Comparison of ENCODE assay signal across 12 mouse cellular contexts in genomic region chr1:91023960-91024359, GRCm38 (mm10). TPM values are rescaled to one million over a fixed set of nuclear protein-coding genes. Genes with fewer than 3 reads are reported as not detected.
DNase-seq lines count a peak whose midpoint lies in the region; ATAC-seq and TF ChIP-seq lines count a peak whose summit lies in the region.
"Had no signal": no experiment of that assay in that cellular context is flagged by ENCODE, and none has a peak within 500 bp of the region (broad histone marks: within the 10 kb centered on the region; RNA-seq: fewer than 3 reads in every experiment).

No protein-coding gene starts in this region.

- peak overlapping the region; percentile 92 for H3K27ac ChIP-seq in heart, postnatal 0 days (ENCODE audit: low read depth)
- no peak overlapping the region for H3K27ac ChIP-seq in midbrain, embryonic 10.5 days (replicated peaks)

- peaks cover 15% of the 10 kb centered on the region; the same call in 1 of the 2 replicates for H3K36me3 ChIP-seq in heart, postnatal 0 days (replicated peaks; ENCODE audit: control insufficient read depth, insufficient read depth, low read length)
- H3K36me3 ChIP-seq in myocyte (ENCODE audit: control insufficient read depth, insufficient read depth): peaks cover 5% of the 10 kb centered on the region
- peaks cover 6% of the 10 kb centered on the region for H3K36me3 ChIP-seq in midbrain, embryonic 10.5 days

- peaks cover 36% of the 10 kb centered on the region for H3K4me1 ChIP-seq in heart, postnatal 0 days (ENCODE audit: control insufficient read depth, insufficient read depth)
- no peaks in the 10 kb centered on the region for H3K4me1 ChIP-seq in midbrain, embryonic 10.5 days

- no peak for TF ChIP-seq CTCF in heart, postnatal 0 days (IDR thresholded peaks at IDR 0.05; ENCODE audit: low read depth)

- ATAC-seq in heart, postnatal 0 days (ENCODE audit: insufficient read depth, low read depth): peak; percentile 40; the same call in 1 of the 2 replicates
- ATAC-seq: midbrain, embryonic 16.5 days had no signal

- TF ChIP-seq EP300 in heart, postnatal 0 days (IDR thresholded peaks at IDR 0.05; ENCODE audit: low read depth): no peak

- H3K4me2 ChIP-seq in heart, postnatal 0 days (ENCODE audit: low read depth, low read length): no peak overlapping the region
- peak overlapping the region; percentile 77 for H3K4me2 ChIP-seq in myocyte (ENCODE audit: low read depth)

- no peak overlapping the region for H3ac ChIP-seq in myocyte (ENCODE audit: control insufficient read depth, insufficient read length)

- H3K27me3 ChIP-seq in heart, postnatal 0 days (ENCODE audit: control insufficient read depth, insufficient read depth, low read length): no peaks in the 10 kb centered on the region
- H3K27me3 ChIP-seq in myocyte (ENCODE audit: control insufficient read depth, insufficient read depth, insufficient read length): no peaks in the 10 kb centered on the region
- H3K27me3 ChIP-seq in midbrain, embryonic 10.5 days (ENCODE audit: low read depth, poor library complexity, severe bottlenecking): no peaks in the 10 kb centered on the region

- H3K79me2 ChIP-seq in myocyte (ENCODE audit: control insufficient read depth, insufficient read depth): peaks cover 44% of the 10 kb centered on the region

- peak; percentile 31 for DNase-seq in layer of hippocampus, adult 9-11 months
- no peak for DNase-seq in layer of hippocampus, postnatal 36 days
- peak; percentile 39 to 53 for DNase-seq in adrenal gland, postnatal 36 days
- DNase-seq in heart, postnatal 0 days (ENCODE audit: low spot score): peak; percentile 84
- no peak for DNase-seq in midbrain, embryonic 10.5 days (ENCODE audit: low spot score)
- no peak for DNase-seq in B cell, adult 2 months
- DNase-seq in embryo, embryonic 10.5 days (ENCODE audit: low spot score): no peak
- DNase-seq: gastrocnemius, postnatal 10 days; thymus, postnatal 14 days had no signal

- no peak overlapping the region for H3K4me3 ChIP-seq in heart, postnatal 0 days (ENCODE audit: low read depth, low read length)
- H3K4me3 ChIP-seq in myocyte: no peak overlapping the region
- H3K4me3 ChIP-seq in midbrain, embryonic 10.5 days: no peak overlapping the region

- H3K9me3 ChIP-seq in heart, postnatal 0 days (replicated peaks; ENCODE audit: control insufficient read depth, low read length): no peaks in the 10 kb centered on the region
- peaks cover 9% of the 10 kb centered on the region; the same call in 1 of the 2 replicates for H3K9me3 ChIP-seq in midbrain, embryonic 10.5 days (replicated peaks)

- no peak for TF ChIP-seq POLR2A in myocyte (IDR thresholded peaks at IDR 0.05; ENCODE audit: insufficient read length, low read depth)

- H3K9ac ChIP-seq in heart, postnatal 0 days (replicated peaks; ENCODE audit: low read depth, low read length): no peak overlapping the region

- 23% methylated on average over 9 of the region's 9 CpGs for WGBS in heart, postnatal 0 days
- WGBS in midbrain, embryonic 10.5 days: 90% methylated on average over 9 of the region's 9 CpGs

TF ChIP-seq in myocyte, 11 proteins besides CTCF, POLR2A, EP300 and RAD21:
- TF ChIP-seq SRF (IDR thresholded peaks at IDR 0.05; ENCODE audit: control insufficient read depth, insufficient read length, low read depth): no peak
- no peak for TF ChIP-seq TCF3 (IDR thresholded peaks at IDR 0.05; ENCODE audit: insufficient read length, low read depth)
- no peak for TF ChIP-seq USF1 (IDR thresholded peaks at IDR 0.05; ENCODE audit: low read depth)
- TF ChIP-seq MYOD1 (IDR thresholded peaks at IDR 0.05; ENCODE audit: control insufficient read depth in 1 of 3, insufficient read length in 2 of 3, low read depth in 2 of 3): no peak
- no peak for TF ChIP-seq E2F4 (IDR thresholded peaks at IDR 0.05; ENCODE audit: insufficient read depth)
- no peak for TF ChIP-seq TCF12 (IDR thresholded peaks at IDR 0.05; ENCODE audit: insufficient read depth, poor library complexity, severe bottlenecking)
- no peak for TF ChIP-seq MYOG (IDR thresholded peaks at IDR 0.05; ENCODE audit: control insufficient read depth in 1 of 3, insufficient read depth in 1 of 3, insufficient read length in 2 of 3, low read depth in 2 of 3)
- TF ChIP-seq MAX (IDR thresholded peaks at IDR 0.05; ENCODE audit: low read depth): no peak
- TF ChIP-seq REST (IDR thresholded peaks at IDR 0.05; ENCODE audit: insufficient read depth, insufficient read length): no peak
- TF ChIP-seq POLR2AphosphoS2 (IDR thresholded peaks at IDR 0.05; ENCODE audit: insufficient read length, low read depth): no peak
- no peak for TF ChIP-seq CEBPB (IDR thresholded peaks at IDR 0.05; ENCODE audit: insufficient read depth, poor library complexity, severe bottlenecking)

RNA-seq across cellular contexts. Expression of gene Lrrfip1, which starts 25.4 kb away (rescaled TPM):
- total RNA-seq in layer of hippocampus, postnatal 36 days (2021): 10 to 100 TPM; 75.3 to 80.9 TPM
- total RNA-seq in adrenal gland, postnatal 36 days (2021): 10 to 100 TPM; 56.6 to 59.1 TPM
- total RNA-seq in heart, postnatal 0 days (2014; rRNA removed; ENCODE audit: low replicate concordance): 120 and 135 TPM in 2 replicates
- polyA plus RNA-seq in heart, postnatal 0 days (2015; fragmentation: Nextera tagmentation; extraction: Ambion mirVana): 140 and 168 TPM in 2 replicates
- 83.3 TPM for polyA plus RNA-seq in myocyte (2012; fragmentation: generic; extraction: Trizol)
- 19.8 and 22.2 TPM in 2 replicates for polyA plus RNA-seq in midbrain, embryonic 10.5 days (2016; fragmentation: Nextera tagmentation; extraction: Ambion mirVana)

RNA-seq across cellular contexts. Expression of gene Rab17, which starts 54.5 kb away (rescaled TPM):
- not detected for total RNA-seq in layer of hippocampus, postnatal 36 days (2021)
- not detected for total RNA-seq in adrenal gland, postnatal 36 days (2021)
- total RNA-seq in heart, postnatal 0 days (2014; rRNA removed; ENCODE audit: low replicate concordance): 7.1 and 8.4 TPM in 2 replicates
- polyA plus RNA-seq in heart, postnatal 0 days (2015; fragmentation: Nextera tagmentation; extraction: Ambion mirVana): 5.1 and 5.6 TPM in 2 replicates
- polyA plus RNA-seq in myocyte (2012; fragmentation: generic; extraction: Trizol): not detected
- not detected in 2 replicates for polyA plus RNA-seq in midbrain, embryonic 10.5 days (2016; fragmentation: Nextera tagmentation; extraction: Ambion mirVana)
- total RNA-seq: gastrocnemius, postnatal 10 days; left cerebral cortex, adult 18-20 months had no signal

Comparison
In these comparisons a context has a peak if more than half of its experiments do, and no peak if none do; other contexts are left out.
1. DNase-seq: peak in layer of hippocampus, adult 9-11 months (single experiment), adrenal gland, postnatal 36 days (2 of 2) and heart, postnatal 0 days (single experiment); none in layer of hippocampus, postnatal 36 days (0 of 2), midbrain, embryonic 10.5 days (single experiment), B cell, adult 2 months (0 of 2) and embryo, embryonic 10.5 days (single experiment).